In the genomic region with DNA sequence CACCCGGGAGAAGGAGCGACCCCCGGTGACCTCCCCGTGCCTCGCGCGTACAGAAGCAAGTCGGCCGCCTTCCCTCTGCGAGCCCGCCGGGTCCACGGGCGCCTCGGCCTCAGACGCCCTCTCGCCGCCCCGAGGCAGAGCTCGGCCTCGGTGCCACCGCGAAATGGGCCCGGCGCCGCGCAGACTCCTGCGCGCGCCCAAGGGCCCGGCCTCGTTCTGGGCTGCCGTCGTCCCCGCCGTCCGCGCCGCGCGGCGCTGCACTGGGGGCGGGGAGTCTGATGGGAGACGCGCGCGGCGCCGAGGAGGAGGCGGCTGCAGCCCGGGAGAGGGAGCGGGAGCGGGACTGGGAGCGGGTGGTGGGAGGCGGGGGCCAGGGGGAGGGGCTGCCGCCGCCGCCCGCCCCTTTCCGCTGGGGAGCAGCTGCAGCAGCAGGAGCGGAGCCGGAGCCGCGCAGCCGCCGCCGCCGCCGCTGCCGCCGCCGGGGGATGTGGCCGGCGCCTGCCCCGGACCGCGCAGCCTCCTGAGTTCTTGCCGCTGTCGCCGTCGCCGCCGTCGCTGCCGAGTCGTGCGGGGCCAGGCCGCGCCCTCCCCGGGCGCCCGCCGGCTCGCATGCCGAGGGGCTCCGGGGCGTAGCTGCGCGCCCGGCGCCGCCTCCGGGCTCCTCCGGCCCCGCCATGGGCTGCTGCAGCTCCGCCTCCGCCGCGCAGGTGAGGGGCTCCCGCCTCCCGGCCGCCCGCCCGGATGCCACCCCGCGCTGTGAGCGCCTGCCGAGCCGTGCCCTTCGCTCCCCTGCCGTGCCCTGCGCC, we compare ENCODE assay signal across 8 mouse cellular contexts. TPM values are rescaled to one million over a fixed set of nuclear protein-coding genes. Genes with fewer than 3 reads are reported as not detected.
DNase-seq lines count a peak whose midpoint lies in the region; ATAC-seq and TF ChIP-seq lines count a peak whose summit lies in the region.

TSS of gene Slc44a1 (plus strand) at position 404 of the 806 bp plus-strand sequence.

- TF ChIP-seq POLR2A in lung, adult 2 months (IDR thresholded peaks at IDR 0.05; ENCODE audit: borderline replicate concordance, extremely low read depth, low read depth, low read length), result peak; percentile 78

- peak; percentile 78 for ATAC-seq in G1E (ENCODE audit: extremely low read depth, insufficient number of reproducible peaks, low FRiP score, poor library complexity, severe bottlenecking)
- ATAC-seq in forebrain, embryonic 14.5 days, result peak; percentile 98
- ATAC-seq in neutrophil, adult 5-6 weeks (ENCODE audit: extremely low read depth, insufficient number of reproducible peaks, low FRiP score, poor library complexity, severe bottlenecking), result peak; percentile 66

- H3K27ac ChIP-seq in forebrain, embryonic 14.5 days (ENCODE audit: low read depth, low read length), result peak within 1 kb of the TSS; percentile 75

- H3K4me3 ChIP-seq in G1E (ENCODE audit: low read depth, low read length), result peak within 1 kb of the TSS; percentile 89
- H3K4me3 ChIP-seq in forebrain, embryonic 14.5 days (ENCODE audit: low read depth, low read length), result peak within 1 kb of the TSS; percentile 91
- peak within 1 kb of the TSS; percentile 92 for H3K4me3 ChIP-seq in lung, adult 2 months (replicated peaks; ENCODE audit: extremely low read depth, low read depth, low read length)

- peaks cover 3% of the 10 kb centered on the region; the same call in 1 of the 2 replicates for H3K27me3 ChIP-seq in G1E (ENCODE audit: insufficient read depth, low read length)
- no peaks in the 10 kb centered on the region for H3K27me3 ChIP-seq in forebrain, embryonic 14.5 days (replicated peaks; ENCODE audit: control insufficient read depth, insufficient read depth, low read length)

- no peak for TF ChIP-seq CTCF in G1E (IDR thresholded peaks at IDR 0.05; ENCODE audit: low read depth, low read length)
- TF ChIP-seq CTCF in lung, adult 2 months (IDR thresholded peaks at IDR 0.05; ENCODE audit: insufficient read depth, low read length), result no peak

- no peaks in the 10 kb centered on the region for H3K9me3 ChIP-seq in G1E (replicated peaks)
- no peaks in the 10 kb centered on the region for H3K9me3 ChIP-seq in forebrain, embryonic 14.5 days (replicated peaks; ENCODE audit: control insufficient read depth, low read length)

- H3K9ac ChIP-seq in forebrain, embryonic 14.5 days (ENCODE audit: low read length), result peak within 1 kb of the TSS; percentile 91

- H3K4me1 ChIP-seq in G1E (ENCODE audit: insufficient read depth, low read depth, low read length), result peaks cover 50% of the 10 kb centered on the region
- H3K4me1 ChIP-seq in forebrain, embryonic 14.5 days (ENCODE audit: control insufficient read depth, insufficient read depth, low read length), result no peaks in the 10 kb centered on the region; the same call in none of the 2 replicates
- H3K4me1 ChIP-seq in lung, adult 2 months (ENCODE audit: control insufficient read depth, insufficient read depth, low read length), result peaks cover 6% of the 10 kb centered on the region

- intact Hi-C loops in heart, postnatal 10 days (cut with DNase I), result loop anchor here (5.0 kb wide), 2 partner anchors 102 to 152 kb away; no protein-coding TSS in a partner anchor

- peak; percentile 73 for DNase-seq in G1E (ENCODE audit: low spot score)
- peak; percentile 81 for DNase-seq in cerebellum, adult 11 months
- peak; percentile 96 for DNase-seq in forebrain, embryonic 14.5 days (ENCODE audit: low spot score)
- peak; percentile 89 to 91 for DNase-seq in heart, postnatal 10 days
- no peak for DNase-seq in large intestine, adult 2 months (ENCODE audit: low read depth, low spot score)
- DNase-seq in lung, adult 2 months, result peak; percentile 79
- DNase-seq in testis, postnatal 14 days (ENCODE audit: low spot score), result peak; percentile 88

- H3K4me2 ChIP-seq in forebrain, embryonic 14.5 days (ENCODE audit: low read length), result peak within 1 kb of the TSS; percentile 95

- peaks cover 3% of the 10 kb centered on the region for H3K36me3 ChIP-seq in G1E (replicated peaks)
- no peaks in the 10 kb centered on the region for H3K36me3 ChIP-seq in forebrain, embryonic 14.5 days (ENCODE audit: control insufficient read depth, insufficient read depth, low read length)

- WGBS in forebrain, embryonic 14.5 days, result under 1% methylated on average over 57 of the region's 122 CpGs
- WGBS in large intestine, adult 2 months, result under 1% methylated on average over 116 of the region's 122 CpGs
- WGBS in lung, adult 2 months, result under 1% methylated on average over 95 of the region's 122 CpGs

RNA-seq across cellular contexts. Expression of gene Slc44a1, which starts in this region (rescaled TPM):
- 42.3 and 44.7 TPM in 2 replicates for total RNA-seq in G1E (2014; fragmentation: Nextera tagmentation)
- total RNA-seq in G1E (2017), result 14.4 and 15.6 TPM in 2 replicates
- polyA plus RNA-seq in G1E (2012), result 5.2 and 6.6 TPM in 2 replicates
- polyA plus RNA-seq in forebrain, embryonic 14.5 days (2014; fragmentation: Nextera tagmentation; extraction: Ambion mirVana), result 12.1 and 13.0 TPM in 2 replicates
- 10 to 100 TPM; 51.4 to 53.0 TPM for total RNA-seq in heart, postnatal 10 days (2021)
- polyA plus RNA-seq in large intestine, adult 2 months (2012; rRNA removed), result 41.9 and 76.7 TPM in 2 replicates
- polyA plus RNA-seq in lung, adult 2 months (2012; rRNA removed), result 29.0 and 45.2 TPM in 2 replicates
- total RNA-seq in neutrophil, adult 5-6 weeks (2017), result 53.7 and 63.9 TPM in 2 replicates
